Mouse (Mus musculus): ENCODE measurements around the gene Igflr1. TPM values are rescaled to one million over a fixed set of nuclear protein-coding genes. Genes with fewer than 3 reads are reported as not detected.

Igflr1 gene
- total RNA-seq, 2 experiments from 2014 or later, result 0.82 to 1.4 TPM

GRCm38 (mm10) chr7:30613529-30614112 is 48.4 kb downstream of the Igflr1 start:
- DNase-seq (ENCODE audit: low spot score), result peak; percentile 58

- DNase-seq (ENCODE audit: low spot score), result no peak
Observed at GRCm38 (mm10) chr7:30614454-30614853, 49.2 kb downstream of the Igflr1 start.

GRCm38 (mm10) chr7:30615049-30615760 is 50.0 kb downstream of the Igflr1 start:
- DNase-seq (ENCODE audit: low spot score), result no peak

Small RNA genes within 50 kb of the gene (microRNA-seq; reads per million reads assigned to microRNA genes)
- 1.7 reads per million for gene Gm38670
- gene Mir3569, result not detected

Other genes starting within 250 kb of the Igflr1 start
- gene E130208F15Rik, start 243.7 kb upstream of the Igflr1 start, total RNA-seq (2021), result under 1 TPM; 0.59 TPM
- 1 to 10 TPM; 6.5 to 7.6 TPM for gene Sdhaf1, start 241.5 kb upstream of the Igflr1 start, total RNA-seq (2021)
- 1 to 10 TPM; 4.7 to 5.3 TPM for gene Lrfn3, start 202.7 kb upstream of the Igflr1 start, total RNA-seq (2021)
- 1 to 10 TPM; 3.3 to 6.3 TPM for gene Tyrobp, start 151.7 kb upstream of the Igflr1 start, total RNA-seq (2021)
- not detected for gene Hcst, start 145.6 kb upstream of the Igflr1 start, total RNA-seq (2021)
- under 1 TPM in 1 of 2 experiments, not detected in 1; 0.11 TPM for gene Nfkbid, start 143.7 kb upstream of the Igflr1 start, total RNA-seq (2021)
- gene Aplp1, start 119.9 kb upstream of the Igflr1 start, total RNA-seq (2021), result 1 to 10 TPM in 1 of 2 experiments, under 1 TPM in 1; 0.82 to 1.4 TPM
- not detected for gene Kirrel2, start 107.7 kb upstream of the Igflr1 start, total RNA-seq (2021)
- gene Nphs1, start 107.1 kb upstream of the Igflr1 start, total RNA-seq (2021), result not detected
- gene Prodh2, start 71.8 kb upstream of the Igflr1 start, total RNA-seq (2021), result not detected
- gene Arhgap33, start 30.4 kb upstream of the Igflr1 start, total RNA-seq (2021), result under 1 TPM; 0.27 to 0.47 TPM
- 1,000 to 10,000 TPM; 1,641 to 2,096 TPM for gene Hspb6, start 13.2 kb upstream of the Igflr1 start, total RNA-seq (2021)
- 1 to 10 TPM; 5.1 to 8.0 TPM for gene Proser3, start 13.1 kb upstream of the Igflr1 start, total RNA-seq (2021)
- gene Lin37, start 5.6 kb upstream of the Igflr1 start, total RNA-seq (2021), result 1 to 10 TPM; 8.7 to 9.0 TPM
- gene U2af1l4, start 2.1 kb upstream of the Igflr1 start, total RNA-seq (2021), result 10 to 100 TPM; 50.9 to 53.6 TPM
- 1 to 10 TPM; 1.0 to 1.3 TPM for gene Gm49396, start 2.1 kb upstream of the Igflr1 start, total RNA-seq (2021)
- 100 to 1,000 TPM; 122 to 132 TPM for gene Psenen, start 1.8 kb upstream of the Igflr1 start, total RNA-seq (2021)
- gene Kmt2b, start 23.3 kb downstream of the Igflr1 start, total RNA-seq (2021), result 10 to 100 TPM; 12.5 to 12.9 TPM
- not detected for gene Zbtb32, start 33.5 kb downstream of the Igflr1 start, total RNA-seq (2021)
- gene Upk1a, start 47.4 kb downstream of the Igflr1 start, total RNA-seq (2021), result not detected
- 1,000 to 10,000 TPM; 2,016 to 2,070 TPM for gene Cox6b1, start 60.7 kb downstream of the Igflr1 start, total RNA-seq (2021)
- not detected for gene Etv2, start 70.4 kb downstream of the Igflr1 start, total RNA-seq (2021)
- gene Rbm42, start 84.9 kb downstream of the Igflr1 start, total RNA-seq (2021), result 10 to 100 TPM; 37.6 to 40.7 TPM
- gene Haus5, start 99.6 kb downstream of the Igflr1 start, total RNA-seq (2021), result 1 to 10 TPM; 2.6 to 3.8 TPM
- gene Pmis2, start 106.2 kb downstream of the Igflr1 start, total RNA-seq (2021), result 1 to 10 TPM; 2.8 to 3.9 TPM
- gene 2200002J24Rik, start 133.5 kb downstream of the Igflr1 start, total RNA-seq (2021), result not detected
- gene Atp4a, start 146.8 kb downstream of the Igflr1 start, total RNA-seq (2021), result under 1 TPM in 1 of 2 experiments, not detected in 1; 0.07 TPM
- 100 to 1,000 TPM; 215 to 233 TPM for gene Tmem147, start 164.1 kb downstream of the Igflr1 start, total RNA-seq (2021)
- gene Gapdhs, start 178.3 kb downstream of the Igflr1 start, total RNA-seq (2021), result not detected
- 1 to 10 TPM; 2.8 to 4.9 TPM for gene Sbsn, start 186.0 kb downstream of the Igflr1 start, total RNA-seq (2021)
- gene Dmkn, start 198.3 kb downstream of the Igflr1 start, total RNA-seq (2021), result under 1 TPM; 0.46 to 0.97 TPM
- 1 to 10 TPM in 1 of 2 experiments, not detected in 1; 2.1 TPM for gene Krtdap, start 222.5 kb downstream of the Igflr1 start, total RNA-seq (2021)

Measured in gastrocnemius, adult 18-20 months (tissue).